ENCODE assay signal across 8 mouse cellular contexts in the genomic region with DNA sequence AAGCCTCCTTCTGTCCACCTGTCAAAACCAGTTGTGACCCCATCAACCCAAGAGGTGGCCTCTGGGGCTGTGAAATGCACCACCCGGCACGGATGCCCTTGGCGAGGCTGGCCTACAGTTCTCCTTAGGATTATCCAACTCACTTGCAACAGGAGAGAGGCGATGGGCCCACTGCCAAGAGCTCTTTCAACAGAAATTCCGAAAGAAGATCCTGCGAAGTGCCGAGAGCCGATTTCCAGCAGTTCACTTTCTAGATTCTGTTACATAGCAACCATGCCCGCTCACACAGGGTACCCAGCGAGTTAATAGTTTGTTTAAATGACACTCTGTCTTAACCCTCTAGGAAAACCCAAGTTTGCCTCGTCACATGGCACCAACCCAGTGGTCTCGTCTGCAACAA.
DNase-seq lines count a peak whose midpoint lies in the region; ATAC-seq lines count a peak whose summit lies in the region.

No protein-coding gene starts in this region.

- no peak overlapping the region for H3K4me3 ChIP-seq in heart, embryonic 10.5 days
- H3K4me3 ChIP-seq in forebrain, embryonic 15.5 days: 0 out of 2 replicates have a peak overlapping the region, but pooled peaks have one; percentile 29
- H3K4me3 ChIP-seq in midbrain, embryonic 14.5 days (replicated peaks; ENCODE audit: low read depth, low read length): no peak overlapping the region

- H3K27me3 ChIP-seq in heart, embryonic 10.5 days (ENCODE audit: insufficient read depth, poor library complexity, severe bottlenecking): peaks cover 16% of the 10 kb centered on the region; the same call in 1 of the 2 replicates
- H3K27me3 ChIP-seq in forebrain, embryonic 15.5 days: no peaks in the 10 kb centered on the region
- H3K27me3 ChIP-seq in midbrain, embryonic 14.5 days (ENCODE audit: control insufficient read depth, insufficient read depth, low read length): no peaks in the 10 kb centered on the region

- peak; percentile 17 to 19 for DNase-seq in heart, adult 18-20 months
- no peak for DNase-seq in heart, embryonic 10.5 days (ENCODE audit: low spot score)
- peak; percentile 84 for DNase-seq in adrenal gland, postnatal 10 days
- DNase-seq in layer of hippocampus, postnatal 10 days (ENCODE audit: low spot score in 2 of 2): peak; percentile 54 to 60
- DNase-seq in midbrain, embryonic 14.5 days: peak; percentile 82
- no peak for DNase-seq in spleen, postnatal 4 days (ENCODE audit: low spot score in 2 of 2)

- H3K27ac ChIP-seq in heart, embryonic 10.5 days: no peak overlapping the region
- H3K27ac ChIP-seq in forebrain, embryonic 15.5 days (replicated peaks): no peak overlapping the region; the same call in 1 of the 2 replicates
- no peak overlapping the region for H3K27ac ChIP-seq in midbrain, embryonic 14.5 days (replicated peaks; ENCODE audit: low read depth, low read length)

- WGBS in heart, embryonic 10.5 days: 73% methylated on average over 12 of the region's 12 CpGs
- 5% methylated on average over 12 of the region's 12 CpGs for WGBS in forebrain, embryonic 15.5 days
- 37% methylated on average over 12 of the region's 12 CpGs for WGBS in midbrain, embryonic 14.5 days

- H3K9ac ChIP-seq in forebrain, embryonic 15.5 days (replicated peaks): no peak overlapping the region
- no peak overlapping the region for H3K9ac ChIP-seq in midbrain, embryonic 14.5 days (replicated peaks; ENCODE audit: low read length)

- ATAC-seq in forebrain, embryonic 15.5 days (replicated peaks): peak; percentile 70
- no peak for ATAC-seq in midbrain, embryonic 14.5 days (ENCODE audit: low FRiP score, low TSS enrichment)
- no peak for ATAC-seq in CD4-positive, CD25-positive, alpha-beta regulatory T cell, adult 4 months

- no peaks in the 10 kb centered on the region for H3K36me3 ChIP-seq in heart, embryonic 10.5 days
- H3K36me3 ChIP-seq in forebrain, embryonic 15.5 days: no peaks in the 10 kb centered on the region
- no peaks in the 10 kb centered on the region for H3K36me3 ChIP-seq in midbrain, embryonic 14.5 days (ENCODE audit: control insufficient read depth, insufficient read depth, low read length)

- no peaks in the 10 kb centered on the region for H3K9me3 ChIP-seq in heart, embryonic 10.5 days
- H3K9me3 ChIP-seq in forebrain, embryonic 15.5 days: no peaks in the 10 kb centered on the region
- no peaks in the 10 kb centered on the region for H3K9me3 ChIP-seq in midbrain, embryonic 14.5 days (ENCODE audit: control insufficient read depth, low read length)

- H3K4me2 ChIP-seq in forebrain, embryonic 15.5 days (replicated peaks): peak overlapping the region; percentile 35
- peak overlapping the region; percentile 51 for H3K4me2 ChIP-seq in midbrain, embryonic 14.5 days (ENCODE audit: low read length)

- H3K4me1 ChIP-seq in heart, embryonic 10.5 days: no peaks in the 10 kb centered on the region
- H3K4me1 ChIP-seq in forebrain, embryonic 15.5 days: peaks cover 37% of the 10 kb centered on the region
- peaks cover 22% of the 10 kb centered on the region for H3K4me1 ChIP-seq in midbrain, embryonic 14.5 days (ENCODE audit: control insufficient read depth, insufficient read depth, low read length)

Comparison
In these comparisons a context has a peak if more than half of its experiments do, and no peak if none do; other contexts are left out.
1. DNase-seq: peak in heart, adult 18-20 months (2 of 2), adrenal gland, postnatal 10 days (single experiment), layer of hippocampus, postnatal 10 days (2 of 2) and midbrain, embryonic 14.5 days (single experiment); none in heart, embryonic 10.5 days (single experiment) and spleen, postnatal 4 days (0 of 2).